Mouse (Mus musculus) adipocyte (in vitro differentiated cells): ENCODE measurements around the gene Ankrd27.

Experiments used
- DNase-seq: peaks from one replicate; pipeline ENCODE4 v3.0.0-alpha.2; 2016; ENCODE audit warnings: low spot score

The Ankrd27 gene

DNA sequence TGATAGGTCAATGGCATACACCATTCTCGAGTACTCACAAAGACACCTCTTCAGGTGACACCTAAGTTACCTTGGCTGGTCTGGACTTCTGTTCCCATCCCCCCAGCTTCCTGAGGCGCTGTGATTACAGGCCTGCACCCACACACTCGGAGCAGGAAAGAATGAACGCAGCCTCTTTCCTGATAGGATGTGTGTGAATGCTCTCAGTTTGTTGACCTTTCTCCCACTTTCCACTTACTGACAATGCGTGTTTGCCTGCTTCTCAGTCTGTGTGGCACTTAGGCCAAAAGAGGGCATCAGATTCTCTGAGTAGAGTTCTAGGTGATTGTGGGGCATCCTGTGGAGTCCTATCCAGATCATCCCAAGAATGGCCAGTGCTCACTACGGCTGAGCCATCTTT is 54.0 kb downstream of the Ankrd27 start:
- no peak for DNase-seq

DNA sequence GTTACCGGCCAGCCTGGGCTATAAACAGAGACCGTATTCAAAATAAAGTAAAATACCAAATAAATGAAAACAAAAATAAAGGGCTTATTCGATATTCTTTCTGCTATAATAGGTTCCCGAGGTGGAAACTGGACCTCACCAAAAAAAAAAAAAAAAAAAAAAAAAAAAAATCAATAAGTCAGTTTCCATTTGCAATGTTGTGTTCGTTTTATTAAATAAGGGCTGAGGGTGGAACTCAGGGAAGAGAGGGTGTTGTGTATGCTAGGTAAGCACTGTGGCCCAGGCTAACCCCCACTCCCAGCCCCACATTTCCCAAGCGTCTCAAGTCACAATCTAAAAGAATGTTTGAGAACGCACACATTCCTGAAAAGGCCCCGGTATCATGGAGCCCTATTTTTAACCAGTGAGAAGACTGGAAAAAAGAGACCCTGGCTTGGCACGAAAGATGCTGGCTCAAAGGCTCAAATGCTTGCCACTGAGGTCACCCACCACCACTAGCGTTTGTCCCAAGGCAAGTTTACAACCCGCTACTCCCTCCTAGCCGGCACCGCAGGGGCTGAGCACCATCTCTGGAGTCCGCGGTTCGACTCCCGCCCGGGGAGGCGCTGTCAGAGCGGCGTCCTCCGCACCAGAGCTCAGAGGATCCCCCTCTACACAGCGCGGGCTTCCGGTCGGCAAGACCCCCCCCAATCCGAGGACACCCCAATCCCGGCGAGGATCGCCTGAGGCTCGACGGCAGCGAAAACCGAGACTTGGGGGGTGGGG is 60.5 kb downstream of the Ankrd27 start:
- DNase-seq: no peak

DNA sequence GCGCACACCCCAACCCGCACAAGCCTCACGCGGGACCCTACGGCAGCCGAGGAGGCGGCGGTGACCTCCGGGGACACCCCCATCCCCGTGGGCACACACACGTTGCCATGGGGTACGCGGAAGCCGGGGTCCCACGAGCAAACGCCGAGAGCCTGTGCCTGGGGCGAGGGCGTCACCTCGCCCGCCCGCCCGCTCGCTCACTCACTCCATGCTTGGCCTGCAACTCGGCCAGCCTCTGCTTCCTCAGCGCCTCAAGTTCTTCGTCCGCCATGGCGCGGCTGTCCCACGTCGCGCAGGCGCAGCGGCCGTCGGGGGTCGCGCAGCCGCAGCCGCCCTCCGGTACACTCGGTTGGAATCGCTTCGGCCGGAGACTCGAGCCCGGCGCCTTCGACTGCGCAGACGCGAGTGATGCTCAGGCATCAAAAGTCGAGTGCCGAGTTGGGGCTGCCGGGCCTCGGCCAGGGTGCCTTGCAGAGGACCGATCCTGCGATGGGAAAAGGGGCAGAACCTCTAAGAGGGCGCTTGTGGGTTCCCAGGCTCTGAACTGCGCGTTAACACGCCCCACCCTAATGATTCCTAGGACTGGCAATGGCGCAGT is 61.2 kb downstream of the Ankrd27 start, which contains the start of gene Pdcd5:
Gene Pdcd5 (minus strand): TSS at position 421 of the 598 bp plus-strand sequence.
- DNase-seq: peak; percentile 86

DNA sequence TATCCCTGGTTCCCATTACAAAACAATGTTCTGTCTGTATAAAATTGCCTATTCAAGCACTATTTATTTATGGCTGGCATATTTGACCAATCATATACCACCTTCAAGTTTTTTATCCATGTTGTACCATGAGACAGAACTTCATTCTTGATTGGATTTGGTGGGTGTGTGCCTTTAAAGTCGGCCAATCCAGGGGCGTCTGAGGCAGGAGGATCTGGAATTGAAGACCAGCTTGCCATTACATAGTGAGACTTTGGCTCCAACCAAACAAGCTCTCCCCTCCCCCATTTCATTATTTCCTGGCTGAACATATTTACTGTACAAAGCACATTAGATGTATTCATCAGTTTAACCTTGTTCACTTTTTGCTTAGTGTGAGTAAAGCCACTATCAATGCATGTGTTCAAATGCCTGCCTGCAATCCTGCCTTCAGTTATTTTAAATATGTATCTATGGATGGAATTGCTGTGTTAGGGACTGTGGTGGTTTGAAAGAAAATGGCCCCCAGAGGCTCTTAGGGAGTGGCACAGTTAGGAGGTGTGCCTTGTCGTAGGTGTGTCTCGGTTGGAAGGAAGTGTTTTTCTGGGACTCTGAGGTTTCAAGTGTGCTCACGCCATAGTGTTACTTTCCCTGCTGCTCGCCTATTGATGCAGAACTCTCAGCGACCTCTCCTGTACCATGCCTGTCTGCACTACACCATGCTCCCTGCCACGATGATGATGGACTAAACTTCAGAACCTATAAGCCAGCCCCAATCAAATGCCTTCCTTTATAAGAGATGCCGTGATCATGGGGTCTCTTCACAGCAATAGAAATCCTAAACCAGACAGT is 62.4 kb downstream of the Ankrd27 start:
- DNase-seq: no peak

DNA sequence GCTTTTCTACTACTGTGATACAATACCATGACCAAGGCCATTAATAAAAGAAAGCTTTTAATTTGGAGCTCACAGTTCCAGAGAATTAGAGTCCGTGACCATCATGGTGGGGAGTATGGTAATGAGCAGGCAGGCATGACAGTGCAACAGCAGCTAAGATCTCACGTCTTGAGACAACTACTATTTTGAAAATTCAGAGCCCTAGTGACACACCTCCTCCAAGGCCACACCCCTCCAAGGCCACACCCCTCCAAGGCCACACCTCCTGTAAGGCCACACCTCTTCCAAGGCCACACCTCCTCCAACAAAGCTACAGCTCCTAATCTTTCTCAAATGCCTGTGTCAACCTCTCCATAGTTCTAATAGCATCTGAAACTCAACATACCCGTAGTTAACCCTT is 63.0 kb downstream of the Ankrd27 start:
- DNase-seq: peak; percentile 22

DNA sequence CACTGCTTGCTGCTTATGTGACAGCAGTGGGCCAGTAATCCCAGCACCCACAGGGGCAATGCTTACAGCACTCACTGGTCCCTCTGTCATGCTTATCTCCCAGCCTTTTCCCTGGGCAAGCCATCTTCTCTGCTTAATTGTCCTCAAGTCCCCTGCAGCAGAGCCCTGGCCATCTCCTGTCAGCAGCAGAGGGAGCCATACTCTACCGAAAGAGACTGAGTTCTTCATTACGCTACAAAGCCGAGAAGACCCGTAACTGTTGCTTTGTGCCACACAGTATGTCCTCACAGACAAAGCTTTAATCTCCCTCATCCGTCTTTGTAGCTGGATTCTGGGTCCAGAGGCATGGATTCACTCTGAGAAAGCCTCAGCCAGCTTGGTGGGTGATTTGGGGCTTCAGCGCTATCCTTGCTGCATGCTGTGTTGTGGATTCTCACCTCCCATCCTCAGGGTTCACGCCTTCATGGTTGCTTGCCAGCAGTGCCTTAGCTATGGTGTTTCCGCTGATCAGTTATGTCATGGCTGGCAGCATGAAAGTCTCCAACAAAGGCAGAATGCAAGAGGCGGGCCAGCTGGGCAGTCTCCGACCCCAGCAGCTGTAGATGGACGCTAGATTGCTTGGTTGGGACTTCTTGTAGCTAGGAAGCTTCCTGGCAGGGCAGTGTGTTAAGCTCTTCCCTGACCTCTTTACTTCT is 64.8 kb downstream of the Ankrd27 start:
- no peak for DNase-seq

DNA sequence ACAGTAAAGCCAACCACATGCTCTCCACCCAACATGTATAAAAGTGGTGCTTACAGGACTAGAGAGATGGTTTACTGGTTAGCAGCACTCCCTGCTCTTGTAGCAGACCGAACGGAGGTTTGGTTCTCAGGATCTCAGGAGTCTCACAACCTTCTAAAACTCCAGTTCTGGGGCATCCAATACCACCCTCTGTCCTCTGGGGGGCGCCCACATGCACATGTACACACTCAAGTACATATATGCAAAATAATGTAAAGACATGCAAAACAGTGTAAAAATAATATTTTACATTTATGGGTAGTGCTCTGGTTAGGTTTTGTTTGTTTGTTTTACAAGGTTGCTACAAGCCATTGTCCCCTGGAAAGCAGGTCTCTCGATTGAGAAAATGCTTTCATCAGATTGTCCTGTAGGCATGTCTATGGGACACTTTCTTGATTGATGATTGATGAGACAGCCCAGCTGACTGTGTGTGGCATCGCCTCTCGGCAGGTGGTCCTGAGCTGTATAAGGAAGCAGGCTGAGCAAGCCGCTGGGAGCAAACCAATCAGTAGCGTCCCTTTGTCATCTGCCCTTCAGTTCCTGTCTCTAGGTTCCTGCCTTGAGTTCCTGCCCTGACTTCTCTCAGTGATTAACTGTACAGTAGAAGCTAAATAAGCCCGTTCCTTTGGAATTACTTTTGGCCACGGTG is 65.7 kb downstream of the Ankrd27 start:
- no peak for DNase-seq

DNA sequence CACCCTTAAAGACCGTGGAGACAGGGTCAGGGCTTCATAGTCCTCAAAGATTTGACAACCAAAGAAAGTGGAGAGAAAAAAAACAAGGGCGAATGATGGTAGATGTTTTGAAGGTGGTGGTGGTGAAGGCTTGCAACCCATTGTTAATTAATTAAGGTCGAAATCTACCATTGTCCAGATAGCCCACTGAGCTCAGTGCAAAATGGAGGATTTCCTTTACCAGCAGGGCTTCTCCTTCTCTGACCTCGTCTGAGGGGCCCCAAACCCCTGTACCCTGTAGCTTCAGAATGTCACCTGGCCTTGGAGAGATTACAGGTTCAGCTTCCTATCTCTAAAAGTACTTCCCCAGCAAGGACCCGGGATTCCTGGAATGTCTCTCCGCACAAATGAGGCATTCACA is 71.8 kb downstream of the Ankrd27 start:
- DNase-seq: no peak

DNA sequence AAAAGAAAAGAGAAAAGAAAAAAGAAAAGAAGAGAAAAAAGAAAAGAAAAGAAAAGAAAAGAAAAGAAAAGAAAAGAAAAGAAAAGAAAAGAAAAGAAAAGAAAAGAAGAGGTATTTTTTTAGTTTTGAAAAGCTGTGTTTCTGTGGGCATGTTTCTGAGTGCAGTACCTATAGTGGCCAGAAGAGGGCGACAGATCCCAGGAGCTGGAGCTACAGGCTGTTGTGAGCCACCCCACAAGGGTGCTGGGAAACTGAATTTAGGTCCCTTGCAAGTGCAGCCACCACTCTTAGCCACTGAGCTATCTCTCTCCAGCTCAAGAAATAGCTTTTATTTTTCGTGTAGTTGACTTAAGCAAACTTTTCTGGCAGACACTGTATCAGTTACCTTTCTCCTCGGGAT is 73.1 kb downstream of the Ankrd27 start:
- DNase-seq: no peak

DNA sequence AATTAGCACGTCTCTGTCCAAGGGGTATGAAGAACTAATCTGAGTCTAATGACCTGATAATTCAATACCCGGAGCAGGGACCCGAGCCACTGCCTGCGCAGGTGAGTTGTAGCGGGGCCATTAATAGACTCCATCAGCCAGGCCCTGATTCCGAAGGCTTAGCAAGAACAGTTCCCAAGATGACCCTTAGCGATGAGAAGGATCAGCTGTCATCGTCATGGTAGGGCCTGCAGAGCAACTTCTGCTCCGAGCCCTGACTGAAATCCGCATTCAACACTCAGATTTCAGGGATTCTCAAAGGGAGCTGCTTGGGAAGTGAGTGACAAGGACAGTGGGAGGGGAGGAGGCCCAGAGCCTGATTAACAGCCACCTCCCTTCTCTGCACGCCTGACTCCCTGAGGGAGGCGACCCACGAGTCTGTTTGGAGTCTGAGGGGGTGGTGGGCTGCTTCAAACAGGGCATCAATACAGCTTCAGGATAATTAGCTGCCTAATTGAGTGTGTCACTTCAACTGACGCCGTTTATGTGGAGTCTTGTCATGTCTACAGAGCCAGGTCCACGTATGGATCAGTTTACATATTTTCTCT is 77.8 kb downstream of the Ankrd27 start:
- DNase-seq: no peak

DNA sequence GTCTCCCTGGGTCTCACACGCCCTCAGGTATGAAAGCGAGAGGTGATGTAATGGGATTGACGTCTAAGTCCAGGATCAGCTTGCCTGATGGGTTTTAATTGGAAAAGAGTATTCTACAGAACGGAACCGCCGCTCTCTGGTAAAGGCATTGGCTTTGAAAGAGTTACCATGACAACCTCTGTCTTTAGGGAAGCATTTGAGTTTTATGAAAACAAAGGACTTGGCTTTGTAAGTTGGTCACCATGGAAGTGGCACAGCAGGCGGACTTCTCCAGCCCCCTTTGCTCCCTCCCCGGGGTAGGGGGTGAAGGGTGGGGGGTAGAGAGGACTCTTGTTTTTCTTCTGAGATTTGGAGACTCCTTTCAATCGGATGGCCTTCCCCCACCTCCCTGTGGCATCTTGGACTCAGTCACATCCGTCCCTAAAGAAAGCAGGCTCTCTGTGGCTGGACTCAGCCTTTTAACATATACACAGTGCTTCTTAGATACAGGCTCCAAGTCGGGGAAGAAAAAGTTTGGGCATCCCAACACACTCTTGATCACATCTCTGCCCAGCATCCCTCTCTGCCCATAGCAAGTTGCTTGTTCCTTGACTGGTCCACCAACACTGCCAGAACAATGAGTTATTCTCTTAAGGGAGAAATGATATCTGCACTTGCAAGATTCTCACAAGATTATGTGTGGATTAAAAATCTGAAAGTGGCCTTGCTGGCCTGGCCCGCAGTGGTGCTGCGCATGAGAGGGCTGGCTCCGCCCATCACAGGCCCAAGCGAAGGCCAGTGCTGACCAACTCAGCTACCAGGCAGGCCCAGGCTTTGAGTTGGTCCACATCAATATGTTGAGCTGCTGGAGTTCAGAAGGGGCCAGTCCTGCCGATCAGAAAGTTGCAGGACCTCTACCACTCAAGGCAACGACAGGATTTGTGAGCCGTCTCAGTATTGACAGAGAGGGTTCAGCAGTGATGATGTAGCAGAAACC is 82.3 kb downstream of the Ankrd27 start:
- DNase-seq: no peak

DNA sequence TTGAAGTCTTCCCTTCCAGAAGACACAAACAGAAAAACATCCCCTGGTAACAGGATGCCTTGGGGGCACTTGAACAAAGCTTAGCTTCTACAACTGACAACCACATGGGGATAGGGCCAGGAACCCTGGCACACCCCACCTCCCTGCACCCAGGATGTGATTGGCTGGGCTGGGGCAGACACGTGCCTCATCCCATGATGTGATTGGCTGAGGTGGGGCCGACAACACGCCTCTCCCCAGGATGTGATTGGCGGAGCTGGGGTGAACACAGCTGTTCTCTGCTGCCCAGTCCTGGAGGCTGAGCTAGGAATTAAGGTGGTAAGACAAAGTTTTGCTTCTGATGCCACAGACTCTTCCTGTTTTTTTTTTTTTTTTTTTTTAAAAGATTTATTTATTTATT is 92.9 kb downstream of the Ankrd27 start:
- no peak for DNase-seq

DNA sequence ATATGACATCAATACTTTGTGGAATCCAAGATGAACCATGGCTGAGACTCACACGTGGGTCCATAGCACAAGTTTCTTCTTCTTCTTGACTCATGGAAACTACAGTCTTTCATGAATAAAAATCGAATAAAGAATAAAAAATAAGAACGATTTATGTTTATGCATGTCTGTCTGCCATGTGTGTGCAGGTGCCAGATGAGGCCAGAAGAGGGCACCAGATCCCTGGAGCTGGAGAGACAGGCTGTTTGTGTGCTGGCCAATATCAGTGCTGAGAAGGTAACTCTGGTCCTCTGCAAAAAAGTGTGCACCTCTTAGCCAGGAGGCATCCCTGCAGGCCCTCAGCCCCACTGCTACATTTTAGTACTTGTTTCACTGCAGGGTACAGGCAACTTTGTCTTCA is 95.5 kb downstream of the Ankrd27 start:
- no peak for DNase-seq

DNA sequence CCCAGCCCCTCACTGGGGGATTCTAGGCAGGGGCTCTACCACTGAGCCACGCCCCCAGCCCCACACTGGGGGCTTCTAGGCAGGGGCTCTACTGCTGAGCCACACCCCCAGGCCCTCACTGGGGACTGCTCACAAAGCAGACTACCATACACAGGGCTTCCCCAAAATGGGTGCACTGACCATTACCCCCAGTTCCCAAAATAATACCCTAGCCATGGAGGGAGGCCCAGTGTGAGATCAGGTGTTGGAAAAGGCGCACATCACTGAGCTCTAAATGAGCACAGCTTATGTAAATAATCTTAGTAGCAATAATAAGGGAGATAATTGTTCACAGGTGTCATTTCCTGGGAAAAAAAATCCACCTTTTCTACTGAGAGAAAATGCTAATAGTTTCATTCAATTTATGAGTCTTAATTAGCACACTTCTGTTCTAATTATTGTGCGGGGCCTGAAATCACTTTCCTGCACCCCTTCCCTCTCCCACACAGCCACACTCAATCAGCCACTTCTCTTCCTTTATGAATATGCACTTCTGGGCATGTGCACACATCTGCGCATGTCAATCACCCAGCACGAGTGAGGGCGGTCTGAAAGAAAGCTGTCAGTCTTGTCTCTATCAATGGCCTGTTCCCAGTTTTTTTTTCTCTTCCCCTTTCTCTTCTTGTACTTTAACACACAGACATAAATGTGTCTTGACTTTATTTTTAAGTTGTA is 97.5 kb downstream of the Ankrd27 start:
- DNase-seq: no peak

DNA sequence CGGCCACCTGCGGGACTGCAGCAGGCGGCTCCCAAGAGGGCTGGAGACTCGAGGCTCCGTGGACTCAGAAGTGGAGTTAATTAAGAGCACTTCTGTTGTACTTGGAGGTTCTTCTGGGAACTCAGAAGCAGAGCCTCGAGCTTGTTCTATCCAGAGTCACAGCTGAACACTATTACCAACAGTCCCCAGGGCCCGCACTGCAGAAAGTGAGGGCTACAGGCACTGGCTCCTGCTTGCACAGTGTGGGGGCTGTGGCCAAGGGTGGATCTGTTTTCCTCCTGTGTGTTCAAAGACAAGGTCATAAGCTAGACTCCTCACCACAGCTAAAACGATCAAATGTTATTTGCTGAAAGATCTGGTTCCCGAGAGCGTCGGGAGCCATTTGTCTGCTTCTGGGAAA is 100.2 kb downstream of the Ankrd27 start:
- no peak for DNase-seq

DNA sequence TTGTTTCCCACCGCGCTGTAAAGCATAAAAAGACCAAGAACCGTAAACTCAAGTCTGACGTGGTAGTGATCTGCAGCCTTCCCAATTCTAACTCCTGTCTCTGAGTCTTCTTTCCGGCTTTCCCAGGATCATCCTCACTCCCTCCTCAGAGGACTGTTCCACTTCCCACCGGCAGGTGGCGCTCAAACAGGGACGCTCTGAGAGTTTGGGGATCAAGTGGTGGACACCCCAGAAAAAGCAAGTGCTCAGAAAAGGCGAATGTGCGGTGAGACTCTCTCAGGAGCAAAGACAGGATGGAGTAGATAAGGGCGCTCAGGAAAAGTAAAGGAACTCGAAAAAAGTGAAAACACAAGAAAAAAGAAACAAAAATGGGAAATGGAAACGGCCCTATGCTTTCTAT is 100.7 kb downstream of the Ankrd27 start:
- peak; percentile 20 for DNase-seq

DNA sequence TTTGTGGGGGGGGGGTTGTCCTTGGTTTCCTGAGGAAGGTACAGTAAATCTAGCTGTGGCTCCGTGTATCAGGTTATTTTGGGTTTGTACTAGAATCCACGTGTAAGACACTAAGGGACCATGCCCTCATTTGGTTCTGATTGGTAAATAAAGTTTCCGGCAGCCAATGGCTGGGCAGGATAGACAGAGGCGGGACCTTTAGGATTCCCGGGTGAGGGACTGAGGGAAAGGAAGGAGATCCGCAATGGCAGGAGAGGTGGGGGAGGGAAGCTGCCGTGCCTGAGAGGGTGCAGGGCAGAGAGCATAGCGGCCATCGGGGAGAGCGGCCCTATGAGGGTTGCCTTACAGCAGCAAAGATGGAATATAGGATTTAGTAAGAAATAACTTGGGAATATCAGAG is 101.2 kb downstream of the Ankrd27 start:
- DNase-seq: no peak

DNA sequence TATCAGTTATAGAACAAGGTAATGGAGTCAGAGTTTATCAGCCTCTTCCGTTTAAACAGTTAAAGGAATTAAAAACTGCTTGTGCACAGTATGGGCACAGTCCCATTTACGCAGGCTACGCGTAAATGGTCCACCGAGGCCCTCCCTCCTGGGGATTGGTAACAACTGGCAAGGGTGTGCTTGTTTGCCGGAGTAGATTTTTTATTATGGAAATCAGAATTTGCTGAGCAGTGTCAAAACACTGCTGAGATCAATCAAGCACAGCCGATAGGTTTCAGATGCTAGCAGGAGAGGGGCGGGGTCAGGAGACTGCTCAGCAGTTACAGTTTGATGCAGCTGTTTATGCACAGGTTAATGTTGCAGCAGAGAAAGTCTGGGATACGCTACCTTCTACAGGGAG is 102.2 kb downstream of the Ankrd27 start:
- no peak for DNase-seq
